Mouse (Mus musculus) thymus, adult 2 months (tissue): Measurements from ENCODE around the gene Slc4a1. TPM values are rescaled to one million over a fixed set of nuclear protein-coding genes. Genes with fewer than 3 reads are reported as not detected.

Experiments
- DNase-seq: peaks from one replicate; pipeline ENCODE4 v3.0.0; 2021
- H3K27ac ChIP-seq: fragments of 200-500 bp; 2 replicates; pipeline ENCODE4 v1.5.1; 2012; ENCODE audit warnings: low read length, control low read depth; ENCODE audit not compliant: control insufficient read depth, insufficient read depth
- H3K27me3 ChIP-seq: fragments of 200-500 bp; 2 replicates; pipeline ENCODE4 v1.6.1; 2012; ENCODE audit warnings: mild to moderate bottlenecking, low read length, moderate library complexity, mixed read lengths; ENCODE audit not compliant: control insufficient read depth, insufficient read depth
- H3K36me3 ChIP-seq: fragments of 200-500 bp; 2 replicates; pipeline ENCODE4 v1.6.1; 2012; ENCODE audit warnings: mild to moderate bottlenecking, low read length, moderate library complexity; ENCODE audit not compliant: control insufficient read depth, insufficient read depth
- H3K4me1 ChIP-seq: fragments of 200-500 bp; replicated peaks from 2 replicates; pipeline ENCODE4 v1.6.1; 2012; ENCODE audit warnings: low read length; ENCODE audit not compliant: control insufficient read depth, insufficient read depth
- H3K4me3 ChIP-seq: fragments of 200-500 bp; 2 replicates; pipeline ENCODE4 v1.5.1; 2012; ENCODE audit warnings: mild to moderate bottlenecking, low read length, control low read depth, moderate library complexity; ENCODE audit not compliant: control insufficient read depth, insufficient read depth
- CTCF ChIP-seq: fragments of 200-500 bp; IDR thresholded peaks from 2 replicates; pipeline ENCODE4 v1.5.1; 2012; ENCODE audit warnings: mild to moderate bottlenecking, control low read depth, low read length, moderate library complexity, borderline replicate concordance; ENCODE audit not compliant: control insufficient read depth, poor library complexity, insufficient read depth; ENCODE audit errors: extremely low read depth
- POLR2A ChIP-seq: fragments of 200-500 bp; IDR thresholded peaks from 2 replicates; pipeline ENCODE4 v1.6.1; 2012; ENCODE audit warnings: mild to moderate bottlenecking, low read length, control low read depth, moderate library complexity; ENCODE audit not compliant: control insufficient read depth, poor library complexity, insufficient read depth; ENCODE audit errors: extremely low read depth
- WGBS: fragments of 180-500 bp; shearing (Covaris S2); methylation state at CpG from one replicate; pipeline ENCODE4 v1.1.7; 2018; 5-methylcytosine and 5-hydroxymethylcytosine counted together
- polyA plus RNA-seq: library from polyadenylated mRNA; depleted of rRNA; stranded (reverse); fragments of >200 nt; gene quantifications from 2 replicates; pipeline ENCODE4 v1.2.3, GENCODE M21; 2012

Gene Slc4a1
- polyA plus RNA-seq, 1 experiment: 0.34 TPM

GRCm38 (mm10) chr11:102347683-102348082 lies 18.3 kb downstream of the Slc4a1 start:
- H3K4me3 ChIP-seq: no peak overlapping the region
- TF ChIP-seq CTCF (no peak), POLR2A (no peak)
- H3K27me3 ChIP-seq: no peaks in the 10 kb centered on the region
- H3K4me1 ChIP-seq: no peaks in the 10 kb centered on the region
- WGBS: 90% methylated on average over 5 of the region's 5 CpGs
- H3K27ac ChIP-seq: no peak overlapping the region
- H3K36me3 ChIP-seq: no peaks in the 10 kb centered on the region
- DNase-seq: no peak

GRCm38 (mm10) chr11:102346926-102347325 lies 19.1 kb downstream of the Slc4a1 start:
- Histone ChIP-seq H3K4me1 (no peaks in the 10 kb centered on the region), H3K4me3 (no peak overlapping the region), H3K36me3 (no peaks in the 10 kb centered on the region), H3K27me3 (no peaks in the 10 kb centered on the region), H3K27ac (no peak overlapping the region)
- WGBS: 63% methylated on average over 5 of the region's 5 CpGs
- DNase-seq: no peak
- TF ChIP-seq POLR2A (no peak), CTCF (no peak)

- WGBS: 91% methylated on average over 3 of the region's 3 CpGs
- TF ChIP-seq CTCF (no peak), POLR2A (no peak)
Observed at GRCm38 (mm10) chr11:102344458-102344857, 21.5 kb downstream of the Slc4a1 start.

GRCm38 (mm10) chr11:102342742-102343141 lies 23.3 kb downstream of the Slc4a1 start:
- WGBS: 93% methylated on average over 12 of the region's 12 CpGs
- no peak overlapping the region for H3K27ac ChIP-seq
- H3K36me3 ChIP-seq: no peaks in the 10 kb centered on the region
- no peak for DNase-seq
- no peaks in the 10 kb centered on the region for H3K27me3 ChIP-seq
- no peak overlapping the region for H3K4me3 ChIP-seq
- no peaks in the 10 kb centered on the region for H3K4me1 ChIP-seq
- TF ChIP-seq POLR2A: no peak

More at GRCm38 (mm10) chr11:102344458-102344857, 21.5 kb downstream of the Slc4a1 start:
- H3K4me1 ChIP-seq: no peaks in the 10 kb centered on the region
- no peak overlapping the region for H3K27ac ChIP-seq
- no peaks in the 10 kb centered on the region for H3K36me3 ChIP-seq
- no peak for DNase-seq
- no peaks in the 10 kb centered on the region for H3K27me3 ChIP-seq
- H3K4me3 ChIP-seq: no peak overlapping the region

GRCm38 (mm10) chr11:102341101-102341500 lies 24.9 kb downstream of the Slc4a1 start:
- Histone ChIP-seq H3K27me3 (no peaks in the 10 kb centered on the region), H3K36me3 (no peaks in the 10 kb centered on the region), H3K4me3 (no peak overlapping the region), H3K27ac (no peak overlapping the region), H3K4me1 (no peaks in the 10 kb centered on the region)
- 61% methylated on average over 4 of the region's 4 CpGs for WGBS
- no peak for TF ChIP-seq CTCF
- TF ChIP-seq POLR2A: no peak
- no peak for DNase-seq

- Histone ChIP-seq H3K4me3 (no peak overlapping the region), H3K27ac (no peak overlapping the region), H3K27me3 (no peaks in the 10 kb centered on the region), H3K4me1 (no peaks in the 10 kb centered on the region), H3K36me3 (no peaks in the 10 kb centered on the region)
- 72% methylated on average over 4 of the region's 4 CpGs for WGBS
- TF ChIP-seq POLR2A (no peak), CTCF (no peak)
- peak; percentile 5 for DNase-seq
Observed at GRCm38 (mm10) chr11:102339624-102340023, 26.4 kb downstream of the Slc4a1 start.

- TF ChIP-seq POLR2A (no peak), CTCF (no peak)
- Histone ChIP-seq H3K27ac (no peak overlapping the region), H3K4me1 (no peaks in the 10 kb centered on the region), H3K36me3 (no peaks in the 10 kb centered on the region), H3K27me3 (no peaks in the 10 kb centered on the region), H3K4me3 (no peak overlapping the region)
- no peak for DNase-seq
- WGBS: 49% methylated on average over 11 of the region's 11 CpGs
Observed at GRCm38 (mm10) chr11:102339195-102339594, 26.8 kb downstream of the Slc4a1 start.
